Mouse (Mus musculus) CD4-positive, CD25-positive, alpha-beta regulatory T cell, adult 2 months (primary cell): ENCODE measurements around the gene Fev.
A peak's percentile ranks its signal among the peaks of the same experiment; 100 is the strongest.

ENCODE experiments used
- DNase-seq: peaks from one replicate; pipeline ENCODE4 v3.0.0-alpha.2; 2012; ENCODE audit warnings: low read depth, low spot score

Gene Fev

GRCm38 (mm10) chr1:74880785-74881360 is 4.3 kb downstream of the Fev start:
- peak; percentile 64 for DNase-seq

- no peak for DNase-seq
These were observed 8.0 kb downstream of the Fev start for GRCm38 (mm10) chr1:74877199-74877598.

- no peak for DNase-seq
These were observed 13.0 kb downstream of the Fev start for GRCm38 (mm10) chr1:74872218-74872617.

GRCm38 (mm10) chr1:74861783-74862182 is 23.4 kb downstream of the Fev start:
- no peak for DNase-seq

- DNase-seq, result no peak
These were observed 25.8 kb downstream of the Fev start for GRCm38 (mm10) chr1:74859223-74859984.

- no peak for DNase-seq
These were observed 26.4 kb downstream of the Fev start for GRCm38 (mm10) chr1:74858805-74859204.

GRCm38 (mm10) chr1:74858171-74858719 is 27.0 kb downstream of the Fev start:
- peak; percentile 23 for DNase-seq

- no peak for DNase-seq
These were observed 27.5 kb downstream of the Fev start for GRCm38 (mm10) chr1:74857677-74858076.

GRCm38 (mm10) chr1:74857201-74857600 is 28.0 kb downstream of the Fev start:
- no peak for DNase-seq

GRCm38 (mm10) chr1:74856791-74857190 is 28.4 kb downstream of the Fev start:
- DNase-seq, result no peak

- DNase-seq, result no peak
These were observed 28.8 kb downstream of the Fev start for GRCm38 (mm10) chr1:74856439-74856720.

- DNase-seq, result peak; percentile 18
These were observed 29.4 kb downstream of the Fev start for GRCm38 (mm10) chr1:74855651-74856438.

- peak; percentile 13 for DNase-seq
These were observed 30.1 kb downstream of the Fev start for GRCm38 (mm10) chr1:74855156-74855555.

- DNase-seq, result peak; percentile 80
These were observed 30.7 kb downstream of the Fev start, which contains the start of gene Cdk5r2 for GRCm38 (mm10) chr1:74854306-74855056. TSS of gene Cdk5r2 (plus strand) at chr1:74854934.

- no peak for DNase-seq
These were observed 34.0 kb downstream of the Fev start for GRCm38 (mm10) chr1:74851001-74851775.

- no peak for DNase-seq
These were observed 35.0 kb downstream of the Fev start for GRCm38 (mm10) chr1:74850251-74850650.

GRCm38 (mm10) chr1:74848946-74849345 is 36.3 kb downstream of the Fev start:
- DNase-seq, result no peak

- DNase-seq, result no peak
These were observed 38.9 kb downstream of the Fev start for GRCm38 (mm10) chr1:74846341-74846740.

- DNase-seq, result no peak
These were observed 42.1 kb downstream of the Fev start for GRCm38 (mm10) chr1:74843090-74843489.

- no peak for DNase-seq
These were observed 52.0 kb downstream of the Fev start for GRCm38 (mm10) chr1:74833255-74833654.
